Mouse (Mus musculus): ENCODE data around the gene B4galt5.

GRCm38 (mm10) chr2:167302641-167303040 is 46.3 kb downstream of the B4galt5 start:
- TF ChIP-seq CTCF (IDR thresholded peaks at IDR 0.05; ENCODE audit: low read depth) = no peak
- TF ChIP-seq EP300 (IDR thresholded peaks at IDR 0.05; ENCODE audit: low read depth) = no peak

Measured in heart, postnatal 0 days (tissue).